Mouse (Mus musculus) embryo, embryonic 10.5 days (tissue): ENCODE measurements around the gene Uqcc1.
A peak's percentile ranks its signal among the peaks of the same experiment; 100 is the strongest.
"Not testable (repeated sequence)": the region's sequence is repeated elsewhere in the genome, so short reads cannot be mapped to it uniquely, and the experiment has no call there.

Experiments used
- DNase-seq: peaks from one replicate; pipeline ENCODE4 v3.0.0-alpha.2; 2015; ENCODE audit warnings: low spot score

Gene Uqcc1

GRCm38 (mm10) chr2:155852536-155852935, 77.6 kb downstream of the Uqcc1 start:
- DNase-seq, result no peak

GRCm38 (mm10) chr2:155850120-155850519, 80.0 kb downstream of the Uqcc1 start:
- DNase-seq, result no peak

- no peak for DNase-seq
Observed at GRCm38 (mm10) chr2:155849464-155849863, 80.6 kb downstream of the Uqcc1 start.

GRCm38 (mm10) chr2:155848291-155848690, 81.8 kb downstream of the Uqcc1 start:
- DNase-seq, result peak; percentile 88

- DNase-seq, result no peak
Observed at GRCm38 (mm10) chr2:155846930-155847329, 83.2 kb downstream of the Uqcc1 start.

GRCm38 (mm10) chr2:155838961-155839360, 91.1 kb downstream of the Uqcc1 start:
- DNase-seq, result no peak

GRCm38 (mm10) chr2:155837961-155838360, 92.1 kb downstream of the Uqcc1 start:
- DNase-seq, result no peak

- no peak for DNase-seq
Observed at GRCm38 (mm10) chr2:155834732-155835131, 95.4 kb downstream of the Uqcc1 start, which contains the start of gene Fam83c. TSS of gene Fam83c (minus strand) at chr2:155834854.

- not testable (repeated sequence) for DNase-seq
Observed at GRCm38 (mm10) chr2:155832087-155832486, 98.0 kb downstream of the Uqcc1 start.

- DNase-seq, result peak; percentile 24
Observed at GRCm38 (mm10) chr2:155831302-155831701, 98.8 kb downstream of the Uqcc1 start.

GRCm38 (mm10) chr2:155830841-155831240, 99.3 kb downstream of the Uqcc1 start:
- DNase-seq, result no peak

- peak; percentile 96 for DNase-seq
Observed at GRCm38 (mm10) chr2:155826630-155827424, 103.3 kb downstream of the Uqcc1 start, which contains the start of gene Eif6. TSS of gene Eif6 (minus strand) at chr2:155826925.

- no peak for DNase-seq
Observed at GRCm38 (mm10) chr2:155825904-155826629, 104.0 kb downstream of the Uqcc1 start.

- no peak for DNase-seq
Observed at GRCm38 (mm10) chr2:155823722-155824121, 106.4 kb downstream of the Uqcc1 start.

GRCm38 (mm10) chr2:155820779-155821178, 109.3 kb downstream of the Uqcc1 start:
- DNase-seq, result no peak

GRCm38 (mm10) chr2:155819449-155820251, 110.5 kb downstream of the Uqcc1 start:
- DNase-seq, result no peak

- DNase-seq, result no peak
Observed at GRCm38 (mm10) chr2:155819392-155819448, 110.9 kb downstream of the Uqcc1 start, which contains the start of gene BC029722. TSS of gene BC029722 (minus strand) at chr2:155819426.

- peak; percentile 94 for DNase-seq
Observed at GRCm38 (mm10) chr2:155818596-155819391, 111.3 kb downstream of the Uqcc1 start.

- DNase-seq, result no peak
Observed at GRCm38 (mm10) chr2:155817301-155818245, 112.5 kb downstream of the Uqcc1 start.

GRCm38 (mm10) chr2:155816179-155816578, 113.9 kb downstream of the Uqcc1 start:
- no peak for DNase-seq

GRCm38 (mm10) chr2:155814829-155815228, 115.3 kb downstream of the Uqcc1 start:
- DNase-seq, result no peak
